Mouse (Mus musculus): ENCODE results near the gene C130050O18Rik. TPM values are rescaled to one million over a fixed set of nuclear protein-coding genes. Genes with fewer than 3 reads are reported as not detected.

Gene C130050O18Rik
- polyA plus RNA-seq (2014; fragmentation: Illumina TruSeq; extraction: RNeasy Lipid Tissue Mini Kit (QIAGEN cat#74804); ENCODE audit: low read depth, low replicate concordance): not detected

DNA sequence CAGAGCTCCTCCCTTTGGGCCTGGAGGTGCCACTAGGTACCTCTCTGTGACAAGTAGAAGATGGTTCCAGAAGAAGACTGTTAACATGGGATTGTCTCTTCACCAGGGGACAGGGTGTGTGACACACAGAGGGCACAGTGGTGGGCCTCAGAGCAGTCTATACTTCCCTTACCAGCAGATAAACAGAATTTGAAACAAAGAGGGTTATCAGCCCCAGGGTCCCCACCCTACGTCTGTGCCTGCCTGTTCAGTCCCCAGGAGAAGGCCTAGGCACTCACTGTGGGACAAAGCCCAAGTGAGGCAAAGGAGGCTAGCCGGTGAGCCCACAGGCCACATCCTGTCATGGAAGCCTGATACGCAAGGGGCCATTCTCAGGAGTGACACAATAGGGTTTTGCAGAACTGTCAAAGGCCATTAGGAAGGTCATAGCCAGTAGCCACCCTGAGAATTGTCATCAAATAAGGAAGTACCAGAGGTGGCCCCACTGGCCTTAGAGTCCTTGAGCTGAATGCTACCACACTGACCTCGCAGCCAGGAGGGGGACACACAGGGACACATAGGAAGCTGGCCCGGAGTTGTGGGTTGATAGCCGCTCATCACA is at the start of gene C130050O18Rik:
Gene C130050O18Rik, plus strand, starts transcription at position 480 of the 601 bp plus-strand sequence.

DNA sequence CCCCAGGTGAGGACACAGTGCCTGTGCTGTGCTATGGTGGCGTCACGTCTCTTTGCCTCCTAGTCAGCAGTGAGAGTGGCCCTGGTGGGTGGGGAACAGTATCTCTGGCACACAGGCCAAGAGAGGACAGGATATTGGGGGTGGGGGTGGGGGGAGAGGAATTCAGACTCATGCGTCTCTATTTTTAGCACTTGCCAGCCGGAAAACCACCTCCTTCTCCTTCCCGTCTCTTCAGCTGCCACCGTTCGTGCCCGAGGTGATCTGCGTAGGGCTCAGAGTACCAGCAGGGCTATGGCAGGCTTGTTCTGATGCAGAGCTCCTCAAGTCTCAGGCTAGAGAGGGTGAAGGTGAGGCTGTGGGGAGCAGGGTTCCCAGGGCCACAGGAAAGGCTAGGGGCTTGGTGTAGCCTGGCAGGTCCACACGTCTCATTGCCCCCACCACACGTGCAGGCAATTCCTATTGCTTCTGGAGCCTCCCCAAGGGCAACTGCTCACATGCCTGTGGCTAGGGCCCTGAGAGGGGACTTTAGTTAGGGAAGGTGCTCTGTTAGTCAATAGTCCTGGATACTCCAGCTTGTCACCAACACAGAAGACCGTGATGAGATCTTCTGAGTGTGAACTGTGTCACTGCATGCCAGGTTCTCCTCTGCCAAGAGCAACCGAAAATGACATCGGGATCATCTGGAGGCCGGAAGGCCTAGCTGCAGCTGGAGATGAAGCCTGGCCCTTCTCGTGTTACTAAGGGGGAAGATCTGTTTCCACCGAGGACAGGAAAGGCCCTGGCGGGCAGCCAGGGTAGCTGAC is 27.4 kb upstream of the C130050O18Rik start, which contains the start of gene Gpr146:
Gene Gpr146, plus strand, starts transcription at position 230 of the 803 bp plus-strand sequence.

DNA sequence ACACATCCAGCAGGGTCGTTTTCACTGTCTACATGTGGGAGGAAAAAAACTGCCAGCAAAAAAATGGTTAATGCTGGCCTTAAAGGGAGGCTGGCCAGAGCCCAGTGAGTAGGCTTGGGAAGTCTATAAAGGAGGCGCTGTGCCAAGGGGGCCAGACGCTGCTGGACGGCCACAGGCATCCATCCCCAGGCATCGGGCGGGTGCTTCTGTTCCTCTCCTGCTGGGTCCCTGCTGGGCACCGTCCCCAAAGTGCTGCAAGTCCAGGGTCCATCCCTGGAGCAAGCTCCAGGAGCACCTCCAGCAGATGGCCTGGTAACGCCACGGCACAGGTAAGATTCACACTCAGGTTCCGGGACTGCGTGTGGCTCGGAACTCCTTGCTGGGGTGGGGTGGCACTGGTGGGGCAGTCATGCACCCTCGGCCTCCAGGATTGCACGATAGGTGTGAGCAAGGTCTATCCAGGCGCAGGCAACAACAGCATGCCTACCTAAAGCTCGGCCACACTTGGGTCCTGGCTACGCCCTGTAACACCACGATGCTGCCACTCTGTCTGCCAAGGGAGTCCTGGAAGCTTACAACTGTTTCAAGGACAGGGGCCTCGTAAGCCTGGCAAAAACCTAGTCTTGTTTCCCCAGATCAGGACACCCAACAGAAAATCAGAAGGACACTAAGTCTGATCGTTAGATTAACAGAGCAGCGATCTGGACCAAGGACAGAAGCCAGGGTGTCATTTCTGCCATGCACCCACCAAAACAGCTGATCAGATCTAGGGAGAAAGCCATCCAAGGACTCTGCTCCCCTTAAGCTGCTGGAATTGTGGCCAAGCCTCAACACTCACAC is 18.2 kb downstream of the C130050O18Rik start, which contains the start of gene Gper1:
Gene Gper1, plus strand, starts transcription at position 126 of the 840 bp plus-strand sequence.

DNA sequence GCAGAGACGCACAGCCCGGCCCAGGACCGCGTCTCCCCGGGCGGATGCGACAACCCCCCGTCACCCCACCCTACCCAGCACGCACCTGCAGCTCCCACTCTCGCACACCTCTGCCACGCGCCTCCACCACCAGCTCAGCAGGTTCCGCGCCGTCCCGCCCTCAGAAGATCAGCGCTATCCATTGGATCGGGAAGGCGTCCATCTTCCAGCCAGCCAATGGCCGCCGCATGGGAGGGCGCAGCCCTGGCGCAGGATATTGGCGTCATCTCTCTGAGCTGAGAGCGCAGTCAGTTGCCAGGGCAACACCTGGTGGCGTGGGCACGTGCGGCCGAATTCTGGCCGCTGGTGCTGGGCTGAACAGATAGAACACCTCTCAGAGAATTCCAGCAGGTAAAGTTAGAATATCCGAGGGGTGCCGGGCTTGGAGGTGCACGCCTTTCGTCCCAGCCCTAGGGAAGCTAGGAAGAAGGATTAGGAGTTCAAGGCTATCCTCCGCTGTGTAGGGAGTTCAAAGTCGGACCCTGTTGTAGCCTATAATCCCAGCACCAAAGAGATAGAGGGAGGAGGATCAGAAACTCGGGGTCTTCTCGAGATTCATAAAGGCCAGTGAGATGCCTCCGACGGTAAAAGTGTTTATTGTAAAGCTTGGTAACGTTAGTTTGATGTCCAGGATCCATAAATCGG is 55.4 kb downstream of the C130050O18Rik start, which contains the start of gene 3110082I17Rik:
Gene 3110082I17Rik, minus strand, starts transcription at position 144 of the 684 bp plus-strand sequence.

Other genes with a start within 250 kb of the C130050O18Rik start
- gene Sun1, start 204.6 kb upstream of the C130050O18Rik start, polyA plus RNA-seq (2014; fragmentation: Illumina TruSeq; extraction: RNeasy Lipid Tissue Mini Kit (QIAGEN cat#74804); ENCODE audit: low read depth, low replicate concordance): 23.5 TPM
- gene Get4, start 153.0 kb upstream of the C130050O18Rik start, polyA plus RNA-seq (2014; fragmentation: Illumina TruSeq; extraction: RNeasy Lipid Tissue Mini Kit (QIAGEN cat#74804); ENCODE audit: low read depth, low replicate concordance): 7.7 TPM
- gene Adap1, start 79.7 kb upstream of the C130050O18Rik start, polyA plus RNA-seq (2014; fragmentation: Illumina TruSeq; extraction: RNeasy Lipid Tissue Mini Kit (QIAGEN cat#74804); ENCODE audit: low read depth, low replicate concordance): not detected
- 11.8 TPM for gene Cox19, start 53.9 kb upstream of the C130050O18Rik start, polyA plus RNA-seq (2014; fragmentation: Illumina TruSeq; extraction: RNeasy Lipid Tissue Mini Kit (QIAGEN cat#74804); ENCODE audit: low read depth, low replicate concordance)
- not detected for gene Cyp2w1, start 52.7 kb upstream of the C130050O18Rik start, polyA plus RNA-seq (2014; fragmentation: Illumina TruSeq; extraction: RNeasy Lipid Tissue Mini Kit (QIAGEN cat#74804); ENCODE audit: low read depth, low replicate concordance)
- 1.0 TPM for gene Gpr146, start 27.6 kb upstream of the C130050O18Rik start, polyA plus RNA-seq (2014; fragmentation: Illumina TruSeq; extraction: RNeasy Lipid Tissue Mini Kit (QIAGEN cat#74804); ENCODE audit: low read depth, low replicate concordance)
- not detected for gene Gper1, start 17.9 kb downstream of the C130050O18Rik start, polyA plus RNA-seq (2014; fragmentation: Illumina TruSeq; extraction: RNeasy Lipid Tissue Mini Kit (QIAGEN cat#74804); ENCODE audit: low read depth, low replicate concordance)
- 0.76 TPM for gene 3110082I17Rik, start 55.2 kb downstream of the C130050O18Rik start, polyA plus RNA-seq (2014; fragmentation: Illumina TruSeq; extraction: RNeasy Lipid Tissue Mini Kit (QIAGEN cat#74804); ENCODE audit: low read depth, low replicate concordance)
- gene Zfand2a, start 79.3 kb downstream of the C130050O18Rik start, polyA plus RNA-seq (2014; fragmentation: Illumina TruSeq; extraction: RNeasy Lipid Tissue Mini Kit (QIAGEN cat#74804); ENCODE audit: low read depth, low replicate concordance): 12.1 TPM
- not detected for gene Uncx, start 138.2 kb downstream of the C130050O18Rik start, polyA plus RNA-seq (2014; fragmentation: Illumina TruSeq; extraction: RNeasy Lipid Tissue Mini Kit (QIAGEN cat#74804); ENCODE audit: low read depth, low replicate concordance)

Measured in sigmoid colon, adult 10 weeks (tissue).